Mouse (Mus musculus) lung, postnatal 0 days (tissue): Measurements from ENCODE around the gene Cirbp. TPM values are rescaled to one million over a fixed set of nuclear protein-coding genes. Genes with fewer than 3 reads are reported as not detected.

Experiments
- ATAC-seq: fragments of 200-750 bp; cut with Nextera tagmentation; 2 replicates; pipeline ENCODE4 v1.8.0; 2017; ENCODE audit warnings: moderate library complexity
- DNase-seq: peaks from one replicate; pipeline ENCODE4 v3.0.0-alpha.2; 2016; ENCODE audit warnings: low spot score
- H3K27ac ChIP-seq: fragments of 300-500 bp; sonication (generic); 2 replicates; pipeline ENCODE4 v1.5.1; 2014; ENCODE audit warnings: antibody characterized with exemption, mild to moderate bottlenecking, low read length, mixed read lengths
- H3K27me3 ChIP-seq: fragments of 300-500 bp; sonication (generic); replicated peaks from 2 replicates; pipeline ENCODE4 v1.6.1; 2014; ENCODE audit warnings: low read length, mixed read lengths; ENCODE audit not compliant: insufficient read depth
- H3K36me3 ChIP-seq: fragments of 300-500 bp; sonication (generic); 2 replicates; pipeline ENCODE4 v1.6.1; 2014; ENCODE audit warnings: low read length, mixed read lengths; ENCODE audit not compliant: insufficient read depth
- H3K4me1 ChIP-seq: fragments of 300-500 bp; sonication (generic); 2 replicates; pipeline ENCODE4 v1.6.1; 2014; ENCODE audit warnings: antibody characterized with exemption, low read depth, low read length, mixed read lengths; ENCODE audit not compliant: insufficient read depth
- H3K4me2 ChIP-seq: fragments of 300-500 bp; sonication (generic); replicated peaks from 2 replicates; pipeline ENCODE4 v1.6.1; 2014; ENCODE audit warnings: low read depth, mild to moderate bottlenecking, low read length, moderate library complexity, mixed read lengths
- H3K4me3 ChIP-seq: fragments of 300-500 bp; sonication (generic); 2 replicates; pipeline ENCODE4 v1.5.1; 2014; ENCODE audit warnings: low read depth, low read length
- H3K9ac ChIP-seq: fragments of 300-500 bp; sonication (generic); replicated peaks from 2 replicates; pipeline ENCODE4 v1.6.1; 2014; ENCODE audit warnings: low read depth, mild to moderate bottlenecking
- H3K9me3 ChIP-seq: fragments of 300-500 bp; sonication (generic); 2 replicates; pipeline ENCODE4 v1.6.1; 2016; ENCODE audit warnings: low read length, mixed read lengths
- CTCF ChIP-seq: IDR thresholded peaks from 2 replicates; pipeline ENCODE4 v1.5.1; 2016; ENCODE audit warnings: antibody characterized with exemption, mild to moderate bottlenecking
- EP300 ChIP-seq: IDR thresholded peaks from 2 replicates; pipeline ENCODE4 v1.6.1; 2016; ENCODE audit warnings: antibody characterized with exemption, mild to moderate bottlenecking, control low read depth
- WGBS: fragments of 180-500 bp; shearing (Covaris S2); extraction: QIAGEN DNeasy Blood & Tissue Kit; methylation state at CpG from one replicate; pipeline ENCODE4 v1.1.7; 2014; 5-methylcytosine and 5-hydroxymethylcytosine counted together
- polyA plus RNA-seq: library from polyadenylated mRNA; unstranded; fragments of >200 nt; fragmentation: Nextera tagmentation; extraction: Ambion mirVana; gene quantifications from 2 replicates; pipeline ENCODE4 v1.2.1, GENCODE M21; 2015

The Cirbp gene
- polyA plus RNA-seq, 1 experiment from 2014 or later: 305 TPM

DNA sequence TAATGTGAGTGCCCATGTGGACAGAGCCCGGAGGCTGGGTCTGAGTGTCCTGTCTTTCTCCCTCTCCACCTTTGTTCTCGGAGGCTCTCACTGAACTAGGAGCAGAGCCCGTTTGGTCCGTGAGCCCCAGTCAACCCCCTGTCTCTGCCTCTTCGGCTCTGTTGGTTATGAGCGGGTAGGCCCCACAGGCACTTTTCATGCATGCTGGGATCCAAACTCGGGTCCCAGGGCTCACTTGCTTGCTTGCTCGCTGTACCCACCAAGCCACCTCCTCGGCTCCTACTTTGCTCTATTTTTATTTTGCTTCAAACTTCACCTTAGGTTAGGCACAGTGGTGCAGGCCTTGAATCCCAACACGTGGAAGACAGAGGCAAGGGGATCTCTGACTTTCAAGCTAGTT is 22.0 kb downstream of the Cirbp start:
- Histone ChIP-seq H3K4me1 (no peaks in the 10 kb centered on the region; the same call in 1 of the 2 replicates), H3K9ac (no peak overlapping the region), H3K36me3 (no peaks in the 10 kb centered on the region), H3K4me3 (no peak overlapping the region), H3K27ac (no peak overlapping the region), H3K4me2 (no peak overlapping the region), H3K9me3 (no peaks in the 10 kb centered on the region), H3K27me3 (peaks cover 20% of the 10 kb centered on the region)
- DNase-seq (no peak), ATAC-seq (no peak)
- 91% methylated on average over 10 of the region's 10 CpGs for WGBS
- TF ChIP-seq EP300 (no peak), CTCF (no peak)

- 82% methylated on average over 15 of the region's 15 CpGs for WGBS
Measured at GRCm38 (mm10) chr10:80188453-80189024, 22.8 kb downstream of the Cirbp start.

DNA sequence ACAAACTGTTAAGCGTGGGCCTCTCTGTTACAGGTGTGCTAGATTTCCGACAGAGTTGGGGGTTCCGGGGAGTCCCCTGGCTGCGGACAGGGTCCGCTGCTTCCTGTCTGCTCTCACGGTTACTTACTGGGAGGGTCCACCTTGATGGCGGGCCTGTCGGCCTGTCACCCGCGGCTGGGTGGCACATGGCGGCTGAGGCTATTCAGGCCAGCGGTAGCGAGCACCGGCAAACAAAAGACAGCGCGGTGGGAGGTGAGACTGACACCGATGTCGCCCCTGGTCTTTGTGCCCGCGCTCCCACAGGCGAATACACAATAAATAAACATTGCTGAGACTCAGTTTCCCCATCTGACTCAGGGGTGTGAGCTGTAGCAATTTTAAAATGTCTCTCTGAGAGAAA is 24.2 kb downstream of the Cirbp start:
- ATAC-seq: no peak
- Histone ChIP-seq H3K4me3 (peak overlapping the region; percentile 37), H3K27me3 (peaks cover 20% of the 10 kb centered on the region), H3K9ac (no peak overlapping the region), H3K36me3 (no peaks in the 10 kb centered on the region), H3K9me3 (no peaks in the 10 kb centered on the region), H3K27ac (no peak overlapping the region), H3K4me1 (no peaks in the 10 kb centered on the region; the same call in 1 of the 2 replicates), H3K4me2 (peak overlapping the region; percentile 64)
- TF ChIP-seq CTCF: no peak
- no peak for TF ChIP-seq EP300
- DNase-seq: no peak
- 16% methylated on average over 21 of the region's 21 CpGs for WGBS

More at GRCm38 (mm10) chr10:80188453-80189024, 22.8 kb downstream of the Cirbp start:
- H3K36me3 ChIP-seq: no peaks in the 10 kb centered on the region
- no peak overlapping the region for H3K9ac ChIP-seq
- no peak for ATAC-seq
- H3K9me3 ChIP-seq: no peaks in the 10 kb centered on the region
- no peak overlapping the region for H3K27ac ChIP-seq
- TF ChIP-seq CTCF (no peak), EP300 (no peak)
- peaks cover 20% of the 10 kb centered on the region for H3K27me3 ChIP-seq
- H3K4me2 ChIP-seq: no peak overlapping the region
- no peak overlapping the region for H3K4me3 ChIP-seq
- no peak for DNase-seq
- H3K4me1 ChIP-seq: no peaks in the 10 kb centered on the region; the same call in 1 of the 2 replicates

DNA sequence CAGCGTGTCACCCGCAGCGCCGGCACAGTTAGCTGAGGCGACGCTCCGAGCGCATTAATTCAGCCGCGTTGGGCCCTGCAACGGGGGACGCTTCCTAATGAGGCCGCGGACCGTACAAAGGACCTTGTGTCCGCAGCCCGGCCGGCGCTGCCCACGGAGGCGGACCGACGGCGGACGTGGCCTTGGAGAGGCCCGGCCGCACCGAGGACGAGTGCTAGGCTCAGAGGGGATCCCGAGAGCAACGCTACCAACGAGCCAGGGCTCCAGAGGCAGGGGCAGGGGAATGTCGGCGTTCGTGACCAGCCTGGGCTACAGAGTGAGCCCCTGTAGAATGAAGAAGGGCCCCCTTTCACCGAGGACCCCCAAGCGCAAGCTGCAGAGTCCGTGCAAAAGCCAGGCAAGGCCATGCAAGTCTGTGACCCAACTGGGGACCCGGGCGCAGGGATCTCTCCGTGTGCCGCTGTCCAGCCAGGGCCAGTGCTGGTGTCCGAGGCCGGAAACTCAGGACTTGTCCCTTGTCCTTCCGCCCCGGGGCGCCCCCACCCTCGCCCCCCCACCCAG is 24.8 kb downstream of the Cirbp start:
- TF ChIP-seq EP300: no peak
- TF ChIP-seq CTCF: no peak
- WGBS: under 1% methylated on average over 47 of the region's 48 CpGs
- Histone ChIP-seq H3K9ac (no peak overlapping the region), H3K4me3 (peak overlapping the region; percentile 37), H3K27me3 (peaks cover 20% of the 10 kb centered on the region), H3K9me3 (no peaks in the 10 kb centered on the region), H3K4me1 (no peaks in the 10 kb centered on the region; the same call in 1 of the 2 replicates), H3K36me3 (no peaks in the 10 kb centered on the region), H3K27ac (no peak overlapping the region), H3K4me2 (peak overlapping the region; percentile 64)
- ATAC-seq (peak; percentile 73), DNase-seq (peak; percentile 51)

DNA sequence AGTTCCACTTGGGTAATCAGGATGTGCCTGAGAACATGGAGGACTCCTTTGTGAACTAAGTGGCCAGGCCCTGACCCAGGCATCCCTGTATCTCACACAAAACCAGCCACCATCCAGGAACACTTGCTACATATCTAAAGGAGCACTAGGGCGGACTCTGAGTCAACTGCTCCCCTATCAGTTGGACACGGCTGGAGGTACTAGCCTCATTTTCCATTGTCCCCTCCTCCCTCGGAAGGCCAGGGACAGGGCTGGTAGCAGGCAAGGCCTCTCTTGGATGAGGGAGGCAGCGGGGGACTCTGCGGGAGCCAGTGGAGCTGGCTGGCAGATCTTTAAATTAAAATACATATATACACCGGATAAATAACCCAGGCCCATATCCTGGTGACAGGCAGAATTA is 28.2 kb downstream of the Cirbp start:
- no peak for ATAC-seq
- no peaks in the 10 kb centered on the region for H3K36me3 ChIP-seq
- DNase-seq: no peak
- no peak overlapping the region for H3K4me3 ChIP-seq
- no peak for TF ChIP-seq CTCF
- TF ChIP-seq EP300: no peak
- no peak overlapping the region for H3K4me2 ChIP-seq
- no peak overlapping the region for H3K27ac ChIP-seq
- peaks cover 14% of the 10 kb centered on the region for H3K27me3 ChIP-seq
- H3K4me1 ChIP-seq: no peaks in the 10 kb centered on the region; the same call in 1 of the 2 replicates
- 86% methylated on average over 6 of the region's 6 CpGs for WGBS
- no peaks in the 10 kb centered on the region for H3K9me3 ChIP-seq
- no peak overlapping the region for H3K9ac ChIP-seq

- no peak overlapping the region for H3K4me3 ChIP-seq
- H3K9me3 ChIP-seq: no peaks in the 10 kb centered on the region
- DNase-seq (no peak), ATAC-seq (no peak)
- no peaks in the 10 kb centered on the region for H3K36me3 ChIP-seq
- peaks cover 9% of the 10 kb centered on the region for H3K27me3 ChIP-seq
- no peak for TF ChIP-seq CTCF
- no peak for TF ChIP-seq EP300
- H3K9ac ChIP-seq: no peak overlapping the region
- no peak overlapping the region for H3K27ac ChIP-seq
- H3K4me2 ChIP-seq: no peak overlapping the region
- 66% methylated on average over 8 of the region's 8 CpGs for WGBS
- H3K4me1 ChIP-seq: no peaks in the 10 kb centered on the region; the same call in 1 of the 2 replicates
Measured at GRCm38 (mm10) chr10:80194441-80194840, 28.7 kb downstream of the Cirbp start.
